Mouse (Mus musculus) heart, embryonic 14.5 days (tissue): Measurements from ENCODE around the gene Rtf2. TPM values are rescaled to one million over a fixed set of nuclear protein-coding genes. Genes with fewer than 3 reads are reported as not detected.

Experiments
- ATAC-seq: fragments of 200-750 bp; cut with Nextera tagmentation; 2 replicates; pipeline ENCODE4 v1.8.0; 2017; ENCODE audit warnings: low read depth, moderate TSS enrichment; ENCODE audit not compliant: insufficient number of reproducible peaks, insufficient read depth, low FRiP score
- H3K27ac ChIP-seq, 2 experiments: fragments of 200-500 bp in 1 of 2; fragments of 300-500 bp in 1 of 2; sonication (generic) in 1 of 2; replicated peaks in 1 of 2; 2 replicates each; pipeline ENCODE4 v1.5.1; 2012 to 2014; ENCODE audit warnings: low read depth in 2 of 2, low read length in 2 of 2, control low read depth in 1 of 2, mild to moderate bottlenecking in 1 of 2, mixed read lengths in 1 of 2; ENCODE audit not compliant: control insufficient read depth in 1 of 2, insufficient read depth in 1 of 2
- H3K27me3 ChIP-seq: fragments of 300-500 bp; sonication (generic); 2 replicates; pipeline ENCODE4 v1.6.1; 2014; ENCODE audit warnings: mild to moderate bottlenecking, low read length, control low read depth; ENCODE audit not compliant: control insufficient read depth, insufficient read depth
- H3K36me3 ChIP-seq: fragments of 300-500 bp; sonication (generic); 2 replicates; pipeline ENCODE4 v1.6.1; 2014; ENCODE audit warnings: mild to moderate bottlenecking, control low read depth, low read length, mixed read lengths; ENCODE audit not compliant: control insufficient read depth, insufficient read depth
- H3K4me1 ChIP-seq, 2 experiments: fragments of 200-500 bp in 1 of 2; fragments of 300-500 bp in 1 of 2; sonication (generic) in 1 of 2; 2 replicates each; pipeline ENCODE4 v1.6.1; 2012 to 2014; ENCODE audit warnings: low read length in 2 of 2, control low read depth in 1 of 2, mixed read lengths in 1 of 2; ENCODE audit not compliant: control insufficient read depth in 2 of 2, insufficient read depth in 2 of 2
- H3K4me2 ChIP-seq: fragments of 300-500 bp; sonication (generic); 2 replicates; pipeline ENCODE4 v1.6.1; 2014; ENCODE audit warnings: mild to moderate bottlenecking, low read length
- H3K4me3 ChIP-seq, 2 experiments: fragments of 200-500 bp in 1 of 2; fragments of 300-500 bp in 1 of 2; sonication (generic) in 1 of 2; 2 replicates each; pipeline ENCODE4 v1.5.1; 2012 to 2014; ENCODE audit warnings: low read length in 2 of 2, mild to moderate bottlenecking in 2 of 2, control low read depth in 1 of 2, low read depth in 1 of 2, moderate library complexity in 1 of 2; ENCODE audit not compliant: control insufficient read depth in 1 of 2, insufficient read depth in 1 of 2
- H3K9ac ChIP-seq: fragments of 300-500 bp; sonication (generic); 2 replicates; pipeline ENCODE4 v1.6.1; 2014; ENCODE audit warnings: mild to moderate bottlenecking, low read length
- H3K9me3 ChIP-seq: fragments of 300-500 bp; sonication (generic); 2 replicates; pipeline ENCODE4 v1.6.1; 2016; ENCODE audit warnings: low read length, control low read depth; ENCODE audit not compliant: control insufficient read depth
- WGBS: fragments of 180-500 bp; shearing (Covaris S2); extraction: QIAGEN DNeasy Blood & Tissue Kit; methylation state at CpG from one replicate; pipeline ENCODE4 v1.1.7; 2014; 5-methylcytosine and 5-hydroxymethylcytosine counted together
- polyA plus RNA-seq: library from polyadenylated mRNA; unstranded; fragments of >200 nt; fragmentation: Nextera tagmentation; extraction: Ambion mirVana; gene quantifications from 2 replicates; pipeline ENCODE4 v1.2.1, GENCODE M21; 2014

Rtf2 gene
- polyA plus RNA-seq, 1 experiment from 2014 or later, result 48.3 TPM

DNA sequence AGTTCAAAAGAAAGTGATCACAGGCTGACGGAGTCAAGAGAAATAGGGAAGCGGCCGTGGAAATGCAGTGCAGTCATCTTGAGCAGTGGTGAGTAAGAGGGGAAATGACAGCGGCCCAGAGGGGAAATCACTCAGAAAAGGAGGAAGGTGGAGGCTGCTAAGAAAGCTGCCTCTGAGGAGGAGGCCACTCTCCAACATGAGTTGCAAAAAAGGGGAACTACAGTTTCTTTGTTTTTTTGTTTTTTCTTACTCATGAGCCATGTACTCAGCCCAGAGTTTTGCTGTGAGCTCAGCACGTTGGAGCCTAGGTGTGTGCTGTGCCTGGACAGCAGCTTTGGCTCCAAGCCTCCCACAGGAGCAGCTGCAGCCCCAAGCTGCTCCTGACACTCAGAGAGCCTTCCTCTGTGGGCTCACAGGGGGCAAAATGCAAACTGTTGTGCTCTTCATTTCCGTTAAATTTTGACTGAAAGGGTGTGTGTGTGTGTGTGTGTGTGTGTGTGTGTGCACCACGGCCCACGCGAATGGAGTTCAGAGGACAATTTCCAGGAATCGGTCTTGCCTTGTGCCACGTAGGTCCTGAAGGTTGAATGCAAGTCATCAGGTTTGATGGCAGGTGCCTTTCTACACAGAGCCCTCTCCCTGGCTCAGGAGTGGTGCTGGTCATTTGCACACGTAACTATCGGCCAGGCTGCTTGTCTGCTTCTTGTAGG is 39.1 kb upstream of the Rtf2 start:
- H3K4me3 ChIP-seq, result no peak overlapping the region
- H3K27me3 ChIP-seq, result 0 out of 2 replicates have a peak, but pooled peaks cover 3% of the 10 kb centered on the region
- no peak overlapping the region for H3K4me2 ChIP-seq
- H3K9ac ChIP-seq, result no peak overlapping the region
- no peaks in the 10 kb centered on the region for H3K9me3 ChIP-seq
- no peaks in the 10 kb centered on the region; a peak in 1 of 4 replicates for H3K4me1 ChIP-seq
- WGBS, result 65% methylated on average over 13 of the region's 13 CpGs
- ATAC-seq, result no peak
- no peaks in the 10 kb centered on the region for H3K36me3 ChIP-seq
- H3K27ac ChIP-seq, result peak overlapping the region; percentile 21 to 43; a peak in 2 of 4 replicates

- H3K27ac ChIP-seq, result no peak overlapping the region
- 60% methylated on average over 7 of the region's 7 CpGs for WGBS
- no peak for ATAC-seq
- H3K36me3 ChIP-seq, result no peaks in the 10 kb centered on the region
- H3K9ac ChIP-seq, result no peak overlapping the region
- H3K27me3 ChIP-seq, result 0 out of 2 replicates have a peak, but pooled peaks cover 3% of the 10 kb centered on the region
- no peak overlapping the region for H3K4me2 ChIP-seq
- H3K4me3 ChIP-seq, result no peak overlapping the region
- H3K4me1 ChIP-seq, result no peaks in the 10 kb centered on the region; a peak in 1 of 4 replicates
- H3K9me3 ChIP-seq, result no peaks in the 10 kb centered on the region
These were observed 36.1 kb upstream of the Rtf2 start for GRCm38 (mm10) chr2:172404239-172404638.

DNA sequence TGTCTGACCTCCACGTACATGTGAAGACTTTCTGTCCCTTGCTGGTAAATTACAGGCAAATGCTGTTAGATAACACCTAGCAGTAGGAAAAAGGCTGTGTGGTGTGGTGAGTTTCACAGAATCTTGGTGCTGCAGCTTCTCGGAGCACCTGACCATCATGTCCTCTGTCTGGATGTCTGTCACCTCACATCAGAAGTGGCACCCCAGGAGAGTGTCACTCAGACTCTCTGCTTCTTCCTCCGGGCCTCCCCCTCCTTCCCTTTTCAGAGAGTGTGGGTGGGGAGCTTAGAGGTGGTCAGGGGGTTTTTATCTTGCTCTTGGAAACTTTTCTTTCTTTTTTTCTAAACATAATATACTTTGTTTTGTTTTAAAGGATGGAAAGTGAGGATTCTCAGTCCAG is 35.3 kb upstream of the Rtf2 start:
- 53% methylated on average over 3 of the region's 3 CpGs for WGBS
- H3K27ac ChIP-seq, result no peak overlapping the region
- no peaks in the 10 kb centered on the region for H3K9me3 ChIP-seq
- ATAC-seq, result no peak
- H3K4me1 ChIP-seq, result no peaks in the 10 kb centered on the region; a peak in 1 of 4 replicates
- no peak overlapping the region for H3K4me2 ChIP-seq
- H3K27me3 ChIP-seq, result 0 out of 2 replicates have a peak, but pooled peaks cover 3% of the 10 kb centered on the region
- no peaks in the 10 kb centered on the region for H3K36me3 ChIP-seq
- H3K9ac ChIP-seq, result no peak overlapping the region
- H3K4me3 ChIP-seq, result no peak overlapping the region

DNA sequence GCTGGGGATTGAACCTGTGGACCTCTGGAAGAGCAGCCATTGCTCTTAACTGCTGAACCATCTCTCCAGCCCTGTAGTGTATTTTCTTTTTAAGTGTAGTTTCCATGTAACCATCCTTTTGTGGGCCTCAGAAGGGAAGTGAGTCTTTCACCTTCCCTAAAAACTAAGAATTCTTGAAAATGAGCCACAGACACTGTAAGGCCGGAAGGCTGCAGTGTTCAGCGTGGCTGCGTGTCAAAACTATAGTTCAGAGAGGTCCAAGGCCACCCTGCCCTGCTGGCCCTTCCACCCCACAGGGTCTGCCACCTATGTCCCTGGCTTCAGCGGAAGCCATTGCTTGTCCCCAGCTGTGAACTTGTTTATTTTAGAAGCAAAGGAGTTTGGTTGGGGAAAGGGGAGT is 34.2 kb upstream of the Rtf2 start:
- H3K4me1 ChIP-seq, result no peaks in the 10 kb centered on the region; a peak in 1 of 4 replicates
- 59% methylated on average over 4 of the region's 4 CpGs for WGBS
- H3K4me3 ChIP-seq, result no peak overlapping the region
- 0 out of 2 replicates have a peak, but pooled peaks cover 3% of the 10 kb centered on the region for H3K27me3 ChIP-seq
- H3K9me3 ChIP-seq, result no peaks in the 10 kb centered on the region
- no peak for ATAC-seq
- H3K27ac ChIP-seq, result no peak overlapping the region
- H3K4me2 ChIP-seq, result no peak overlapping the region
- H3K36me3 ChIP-seq, result no peaks in the 10 kb centered on the region
- H3K9ac ChIP-seq, result no peak overlapping the region

DNA sequence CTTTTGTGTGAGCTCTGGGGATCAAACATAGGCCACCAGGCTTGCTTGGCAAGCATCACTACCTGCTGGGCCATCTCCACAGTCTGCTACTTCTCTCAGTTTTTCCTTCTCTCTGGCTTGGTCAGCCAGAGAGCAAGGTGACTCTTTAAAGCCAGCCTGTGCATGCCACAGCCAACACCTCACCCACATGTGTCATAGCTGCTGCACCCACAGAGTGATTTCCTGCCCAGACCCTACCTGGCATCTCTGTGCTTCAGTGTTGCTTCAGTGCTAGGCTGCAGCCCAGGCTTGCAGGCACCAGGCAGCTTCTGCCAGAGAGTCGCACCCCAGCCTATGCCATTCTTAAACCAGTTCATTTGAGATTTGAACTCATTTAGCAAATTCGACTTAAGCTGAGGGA is 32.9 kb upstream of the Rtf2 start:
- no peaks in the 10 kb centered on the region for H3K9me3 ChIP-seq
- no peak overlapping the region for H3K9ac ChIP-seq
- H3K4me1 ChIP-seq, result peaks cover 2 to 3% of the 10 kb centered on the region in 2 experiments; a peak in 3 of 4 replicates
- 0 out of 2 replicates have a peak, but pooled peaks cover 3% of the 10 kb centered on the region for H3K27me3 ChIP-seq
- H3K4me3 ChIP-seq, result no peak overlapping the region
- no peak overlapping the region for H3K4me2 ChIP-seq
- no peak for ATAC-seq
- H3K36me3 ChIP-seq, result no peaks in the 10 kb centered on the region
- 76% methylated on average over 2 of the region's 2 CpGs for WGBS
- no peak overlapping the region for H3K27ac ChIP-seq

- no peak overlapping the region for H3K27ac ChIP-seq
These were observed 29.7 kb upstream of the Rtf2 start for GRCm38 (mm10) chr2:172410686-172411085.

DNA sequence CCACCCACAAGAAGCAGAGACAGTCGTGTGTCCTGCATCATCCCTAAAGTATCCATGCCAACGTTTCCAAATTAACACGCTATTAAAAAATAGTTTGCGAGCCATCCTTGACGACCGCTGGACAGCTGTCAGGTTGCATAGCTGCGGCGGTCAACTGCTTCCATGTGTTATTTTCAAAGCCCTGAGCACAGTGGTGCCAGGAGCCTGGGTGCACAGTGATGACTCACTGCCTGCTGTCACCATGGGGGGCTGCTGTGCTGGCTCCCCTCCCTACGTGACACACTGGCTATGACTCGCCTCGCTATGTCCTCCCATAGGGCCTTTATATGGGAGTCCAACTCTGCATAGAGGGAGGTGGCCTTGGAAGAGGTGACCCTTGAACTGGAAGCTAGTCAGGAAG is 29.3 kb upstream of the Rtf2 start:
- H3K27ac ChIP-seq, result no peak overlapping the region
- no peak for ATAC-seq
- no peaks in the 10 kb centered on the region for H3K9me3 ChIP-seq
- no peak overlapping the region for H3K9ac ChIP-seq
- 78% methylated on average over 11 of the region's 11 CpGs for WGBS
- no peak overlapping the region for H3K4me2 ChIP-seq
- no peaks in the 10 kb centered on the region for H3K36me3 ChIP-seq
- peaks cover 12 to 13% of the 10 kb centered on the region in 2 experiments for H3K4me1 ChIP-seq
- no peaks in the 10 kb centered on the region for H3K27me3 ChIP-seq
- no peak overlapping the region for H3K4me3 ChIP-seq

More at GRCm38 (mm10) chr2:172410686-172411085, 29.7 kb upstream of the Rtf2 start:
- no peaks in the 10 kb centered on the region for H3K36me3 ChIP-seq
- ATAC-seq, result no peak
- no peak overlapping the region for H3K4me2 ChIP-seq
- H3K4me1 ChIP-seq, result peaks cover 12 to 13% of the 10 kb centered on the region in 2 experiments
- H3K27me3 ChIP-seq, result no peaks in the 10 kb centered on the region
- 68% methylated on average over 2 of the region's 2 CpGs for WGBS
- no peak overlapping the region for H3K9ac ChIP-seq
- no peaks in the 10 kb centered on the region for H3K9me3 ChIP-seq
- no peak overlapping the region for H3K4me3 ChIP-seq
